8 mouse cellular contexts compared by ENCODE assay signal in the genomic region with DNA sequence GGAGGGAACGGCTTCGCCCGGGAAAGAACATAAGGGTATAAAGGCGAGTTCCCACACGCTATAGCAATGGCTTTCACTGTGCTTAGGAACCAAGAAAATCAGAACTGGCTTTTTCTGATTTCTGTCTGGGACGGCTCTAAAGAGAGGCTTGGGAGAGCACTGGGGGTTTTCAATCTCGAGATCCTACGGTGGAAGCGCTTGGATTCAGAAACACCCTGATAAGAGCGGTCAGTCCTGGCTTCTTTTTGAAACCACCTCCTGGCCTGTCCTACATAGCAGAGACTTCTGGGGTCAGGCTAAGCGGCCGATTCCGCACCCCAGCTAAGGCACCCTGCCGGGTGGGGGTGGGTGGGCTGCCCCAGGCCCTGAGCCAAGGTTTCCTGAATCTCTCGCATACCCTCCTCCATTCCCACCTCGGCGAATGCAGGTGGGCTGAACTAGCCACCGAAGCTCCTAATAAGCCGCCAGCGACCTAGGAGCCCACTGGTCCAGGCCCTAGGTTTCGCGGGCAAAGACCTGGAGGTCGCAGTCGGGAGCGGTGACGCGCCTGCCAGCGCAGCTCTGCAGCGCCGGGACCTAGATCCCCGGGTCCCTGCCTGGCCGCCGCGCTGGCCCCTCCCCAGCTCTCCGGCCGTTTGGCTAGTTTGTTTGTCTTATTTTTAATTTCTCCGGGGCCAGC. TPM values are rescaled to one million over a fixed set of nuclear protein-coding genes. Genes with fewer than 3 reads are reported as not detected.
DNase-seq lines count a peak whose midpoint lies in the region; ATAC-seq and TF ChIP-seq lines count a peak whose summit lies in the region.

No protein-coding gene starts in this region.

- WGBS in heart, embryonic 11.5 days (ENCODE audit: insufficient replicate concordance) = 5% methylated on average over 33 of the region's 37 CpGs
- WGBS in forebrain, embryonic 13.5 days = 1% methylated on average over 37 of the region's 37 CpGs
- 6% methylated on average over 37 of the region's 37 CpGs for WGBS in liver, embryonic 11.5 days
- whole genome bisulfite sequencing in stomach, embryonic 14.5 days = 4% methylated on average over 37 of the region's 37 CpGs

- H3K27ac ChIP-seq in heart, embryonic 11.5 days (ENCODE audit: low read depth, low read length) = peak overlapping the region; percentile 94
- peak overlapping the region; percentile 98 for H3K27ac ChIP-seq in forebrain, embryonic 13.5 days
- peak overlapping the region; percentile 93 for H3K27ac ChIP-seq in liver, embryonic 11.5 days (ENCODE audit: low read depth, low read length)
- peak overlapping the region; percentile 93 for H3K27ac ChIP-seq in stomach, embryonic 14.5 days (ENCODE audit: low read length)

- H3K9me3 ChIP-seq in heart, embryonic 11.5 days (replicated peaks; ENCODE audit: control insufficient read depth, low read length) = no peaks in the 10 kb centered on the region
- H3K9me3 ChIP-seq in E14TG2a.4 (ENCODE audit: low read length) = no peaks in the 10 kb centered on the region
- H3K9me3 ChIP-seq in forebrain, embryonic 13.5 days (replicated peaks) = no peaks in the 10 kb centered on the region
- no peaks in the 10 kb centered on the region for H3K9me3 ChIP-seq in liver, embryonic 11.5 days (ENCODE audit: control insufficient read depth, low read length)
- H3K9me3 ChIP-seq in stomach, embryonic 14.5 days (ENCODE audit: control insufficient read depth, low read depth, low read length) = no peaks in the 10 kb centered on the region

- H3K27me3 ChIP-seq in heart, embryonic 11.5 days (ENCODE audit: control insufficient read depth, insufficient read depth, low read length) = no peaks in the 10 kb centered on the region
- H3K27me3 ChIP-seq in E14TG2a.4 (ENCODE audit: insufficient read depth, low read length) = peaks cover 36% of the 10 kb centered on the region
- H3K27me3 ChIP-seq in forebrain, embryonic 13.5 days = no peaks in the 10 kb centered on the region
- no peaks in the 10 kb centered on the region for H3K27me3 ChIP-seq in liver, embryonic 11.5 days (replicated peaks; ENCODE audit: control insufficient read depth, insufficient read depth, low read length)
- H3K27me3 ChIP-seq in stomach, embryonic 14.5 days (ENCODE audit: control insufficient read depth, insufficient read depth, low read length) = no peaks in the 10 kb centered on the region

- H3K36me3 ChIP-seq in heart, embryonic 11.5 days (ENCODE audit: control insufficient read depth, insufficient read depth, low read length) = no peaks in the 10 kb centered on the region; the same call in 1 of the 2 replicates
- peaks cover 25% of the 10 kb centered on the region for H3K36me3 ChIP-seq in E14TG2a.4 (ENCODE audit: insufficient read depth, low read length)
- H3K36me3 ChIP-seq in forebrain, embryonic 13.5 days (ENCODE audit: poor library complexity, severe bottlenecking) = peaks cover 6% of the 10 kb centered on the region; the same call in 1 of the 2 replicates
- no peaks in the 10 kb centered on the region; the same call in 1 of the 2 replicates for H3K36me3 ChIP-seq in liver, embryonic 11.5 days (ENCODE audit: control insufficient read depth, insufficient read depth, low read length)
- H3K36me3 ChIP-seq in stomach, embryonic 14.5 days (ENCODE audit: control insufficient read depth, insufficient read depth, low read length) = peaks cover 7% of the 10 kb centered on the region

- H3K4me1 ChIP-seq in heart, embryonic 11.5 days (ENCODE audit: control insufficient read depth, insufficient read depth, low read length) = peaks cover 13% of the 10 kb centered on the region
- H3K4me1 ChIP-seq in E14TG2a.4 (replicated peaks; ENCODE audit: low read depth, low read length) = peaks cover 66% of the 10 kb centered on the region
- peaks cover 47% of the 10 kb centered on the region for H3K4me1 ChIP-seq in forebrain, embryonic 13.5 days
- peaks cover 23% of the 10 kb centered on the region for H3K4me1 ChIP-seq in liver, embryonic 11.5 days (replicated peaks; ENCODE audit: control insufficient read depth, insufficient read depth, low read length)
- peaks cover 22% of the 10 kb centered on the region for H3K4me1 ChIP-seq in stomach, embryonic 14.5 days (ENCODE audit: control insufficient read depth, insufficient read depth, low read length)

- peak overlapping the region; percentile 87 for H3K9ac ChIP-seq in heart, embryonic 11.5 days (ENCODE audit: low read depth, low read length)
- peak overlapping the region; percentile 92 for H3K9ac ChIP-seq in forebrain, embryonic 13.5 days
- peak overlapping the region; percentile 92 for H3K9ac ChIP-seq in liver, embryonic 11.5 days (ENCODE audit: low read depth, low read length)
- H3K9ac ChIP-seq in stomach, embryonic 14.5 days (replicated peaks; ENCODE audit: low read depth, low read length) = peak overlapping the region; percentile 82

- peak overlapping the region; percentile 74 for H3K4me3 ChIP-seq in heart, embryonic 11.5 days (ENCODE audit: low read depth, low read length)
- H3K4me3 ChIP-seq in E14TG2a.4 (replicated peaks; ENCODE audit: low read length) = peak overlapping the region; percentile 89
- peak overlapping the region; percentile 72 for H3K4me3 ChIP-seq in forebrain, embryonic 13.5 days
- peak overlapping the region; percentile 73 for H3K4me3 ChIP-seq in liver, embryonic 11.5 days (ENCODE audit: low read depth, low read length)
- H3K4me3 ChIP-seq in stomach, embryonic 14.5 days (ENCODE audit: low read depth, low read length) = peak overlapping the region; percentile 87

- no peak for DNase-seq in heart, postnatal 4 days
- DNase-seq in liver, embryonic 11.5 days (ENCODE audit: low spot score) = no peak
- DNase-seq in spleen, postnatal 4 days (ENCODE audit: low spot score in 2 of 2) = no peak
- DNase-seq in adrenal gland, postnatal 36 days = no peak

- ATAC-seq in heart, embryonic 11.5 days (replicated peaks; ENCODE audit: insufficient number of reproducible peaks, low FRiP score, low TSS enrichment) = peak; percentile 60
- ATAC-seq in forebrain, embryonic 13.5 days = peak; percentile 65
- peak; percentile 60 for ATAC-seq in liver, embryonic 11.5 days (replicated peaks; ENCODE audit: low FRiP score)
- peak; percentile 7; the same call in 1 of the 2 replicates for ATAC-seq in stomach, embryonic 14.5 days (ENCODE audit: insufficient number of reproducible peaks, insufficient read depth, low FRiP score, low read depth)

- peak overlapping the region; percentile 84 for H3K4me2 ChIP-seq in heart, embryonic 11.5 days
- H3K4me2 ChIP-seq in forebrain, embryonic 13.5 days = peak overlapping the region; percentile 85
- H3K4me2 ChIP-seq in liver, embryonic 11.5 days = peak overlapping the region; percentile 99
- H3K4me2 ChIP-seq in stomach, embryonic 14.5 days (replicated peaks; ENCODE audit: low read depth, low read length) = peak overlapping the region; percentile 90

- no peak for TF ChIP-seq CTCF in E14TG2a.4 (conservative IDR thresholded peaks at IDR 0.05; ENCODE audit: low read length)

RNA-seq across cellular contexts. Expression of gene Cdkn1b, which starts 0.6 kb away (rescaled TPM):
- 13.9 and 14.7 TPM in 2 replicates for polyA plus RNA-seq in heart, embryonic 11.5 days (2014; fragmentation: Nextera tagmentation; extraction: Ambion mirVana)
- 10 to 100 TPM; 46.1 to 47.7 TPM for total RNA-seq in heart, postnatal 4 days (2021)
- polyA plus RNA-seq in forebrain, embryonic 13.5 days (2015; fragmentation: Nextera tagmentation; extraction: Ambion mirVana) = 48.8 and 58.5 TPM in 2 replicates
- 8.9 and 9.4 TPM in 2 replicates for polyA plus RNA-seq in liver, embryonic 11.5 days (2014; fragmentation: Nextera tagmentation; extraction: Ambion mirVana)
- 18.3 and 19.9 TPM in 2 replicates for polyA plus RNA-seq in stomach, embryonic 14.5 days (2014; fragmentation: Nextera tagmentation; extraction: Ambion mirVana)
- 10 to 100 TPM; 35.3 to 74.4 TPM for total RNA-seq in adrenal gland, postnatal 36 days (2021)

RNA-seq across cellular contexts. Expression of gene Gpr19, which starts 21.3 kb away (rescaled TPM):
- polyA plus RNA-seq in heart, embryonic 11.5 days (2014; fragmentation: Nextera tagmentation; extraction: Ambion mirVana) = 11.1 and 12.0 TPM in 2 replicates
- 1 to 10 TPM; 6.3 to 6.6 TPM for total RNA-seq in heart, postnatal 4 days (2021)
- polyA plus RNA-seq in forebrain, embryonic 13.5 days (2015; fragmentation: Nextera tagmentation; extraction: Ambion mirVana) = 45.5 and 46.4 TPM in 2 replicates
- 6.1 and 9.1 TPM in 2 replicates for polyA plus RNA-seq in liver, embryonic 11.5 days (2014; fragmentation: Nextera tagmentation; extraction: Ambion mirVana)
- 11.2 and 12.3 TPM in 2 replicates for polyA plus RNA-seq in stomach, embryonic 14.5 days (2014; fragmentation: Nextera tagmentation; extraction: Ambion mirVana)
- total RNA-seq in adrenal gland, postnatal 36 days (2021) = 1 to 10 TPM; 5.7 to 6.9 TPM

Comparison
In these comparisons a context has a peak if more than half of its experiments do, and no peak if none do; other contexts are left out.
1. ATAC-seq: peak in every context shown above with its lines; median percentile 65 in forebrain, embryonic 13.5 days; 60 in heart, embryonic 11.5 days; 60 in liver, embryonic 11.5 days; 7 in stomach, embryonic 14.5 days.